Mouse (Mus musculus) ZHBTc4 (cell line): ENCODE results near the gene Pcdh8.

Experiments used
- DNase-seq: peaks from one replicate; pipeline ENCODE4 v3.0.0-alpha.2; 2011; ENCODE audit warnings: low read depth, low spot score

Gene Pcdh8

DNA sequence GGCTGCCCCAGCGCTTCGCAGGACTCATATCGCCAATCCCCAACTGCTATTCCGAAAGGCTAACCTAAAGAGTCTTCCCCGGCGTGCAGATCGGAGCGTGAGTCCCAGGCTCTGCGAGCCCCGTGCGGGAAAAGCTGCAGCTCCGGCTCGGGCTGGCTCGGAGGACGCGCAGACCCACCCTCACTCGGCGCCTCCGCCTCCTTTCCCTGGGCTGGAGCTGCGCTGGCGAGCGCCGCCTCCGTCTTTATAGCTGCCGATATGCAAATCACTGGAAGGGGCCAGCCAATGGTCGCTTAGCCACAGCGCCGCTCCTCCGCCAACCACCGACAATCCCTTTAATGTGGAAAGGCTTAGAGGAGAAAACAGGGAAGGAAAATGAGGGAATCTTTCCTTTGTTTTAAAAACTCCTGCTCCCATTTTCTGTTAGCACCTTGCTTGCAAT lies at the start of gene Pcdh8:
TSS of gene Pcdh8 (minus strand) at position 219 of the 442 bp plus-strand sequence.
- peak; percentile 90 for DNase-seq

GRCm38 (mm10) chr14:79814709-79815108 lies 43.6 kb upstream of the Pcdh8 start:
- no peak for DNase-seq

DNA sequence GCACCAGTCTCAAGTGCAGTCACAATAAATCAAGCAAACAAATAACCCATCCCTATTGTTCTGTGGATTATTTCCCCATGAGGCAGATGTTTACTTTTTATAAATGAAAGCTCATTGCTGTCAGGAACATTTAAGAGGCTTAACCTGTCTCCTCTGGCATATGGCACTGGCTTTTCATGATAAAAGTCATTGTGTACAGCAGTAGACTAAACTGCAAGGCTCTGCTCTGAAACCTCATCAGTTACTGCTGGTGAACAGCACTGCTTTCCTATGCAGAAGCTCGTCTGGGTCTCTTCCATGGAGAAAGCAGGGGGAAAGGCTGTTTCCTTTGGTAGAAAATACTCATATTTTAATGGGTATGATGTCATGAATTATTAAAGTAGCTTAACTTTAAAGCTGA lies 43.0 kb upstream of the Pcdh8 start:
- no peak for DNase-seq

DNA sequence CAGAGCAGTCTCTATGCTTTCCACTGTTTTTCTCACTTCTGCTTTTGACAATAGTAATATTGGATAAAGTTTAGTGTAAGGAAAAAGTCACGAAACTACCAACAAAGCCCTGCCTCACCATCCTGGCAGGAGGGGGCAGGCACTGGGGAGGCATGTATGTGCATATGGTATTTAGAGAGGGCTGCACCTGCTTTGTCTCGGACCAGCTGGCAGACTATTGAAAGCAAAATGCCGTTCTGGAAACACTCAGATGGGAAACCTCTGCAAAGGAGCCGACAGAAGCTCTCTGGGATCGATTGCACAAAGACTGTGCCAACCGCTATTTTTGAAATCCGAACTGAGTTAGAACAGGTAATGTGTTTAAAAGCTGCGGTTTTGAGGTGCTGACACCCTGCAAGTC lies 22.1 kb upstream of the Pcdh8 start:
- DNase-seq, result no peak

DNA sequence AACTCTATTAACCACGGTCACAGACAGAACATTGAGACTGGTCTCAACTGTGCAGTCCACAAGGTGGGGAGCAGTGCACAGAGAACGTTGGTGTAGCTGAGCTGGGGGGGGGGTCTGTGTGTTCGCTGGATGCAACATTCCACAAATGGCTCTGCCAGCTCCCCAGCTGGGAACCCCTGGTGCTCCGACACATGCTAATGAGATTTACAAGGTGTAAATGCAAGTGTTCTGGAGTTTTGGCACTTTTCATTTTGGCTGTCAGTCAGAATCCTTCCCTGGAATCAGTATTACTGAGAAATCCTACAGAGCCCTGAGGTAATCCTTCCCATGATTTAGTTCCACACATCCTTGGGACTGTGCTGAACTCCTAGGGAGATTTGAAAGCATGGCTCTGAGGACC lies 18.4 kb upstream of the Pcdh8 start:
- DNase-seq, result no peak

- DNase-seq, result no peak
Measured at GRCm38 (mm10) chr14:79788656-79789204, 17.6 kb upstream of the Pcdh8 start.

DNA sequence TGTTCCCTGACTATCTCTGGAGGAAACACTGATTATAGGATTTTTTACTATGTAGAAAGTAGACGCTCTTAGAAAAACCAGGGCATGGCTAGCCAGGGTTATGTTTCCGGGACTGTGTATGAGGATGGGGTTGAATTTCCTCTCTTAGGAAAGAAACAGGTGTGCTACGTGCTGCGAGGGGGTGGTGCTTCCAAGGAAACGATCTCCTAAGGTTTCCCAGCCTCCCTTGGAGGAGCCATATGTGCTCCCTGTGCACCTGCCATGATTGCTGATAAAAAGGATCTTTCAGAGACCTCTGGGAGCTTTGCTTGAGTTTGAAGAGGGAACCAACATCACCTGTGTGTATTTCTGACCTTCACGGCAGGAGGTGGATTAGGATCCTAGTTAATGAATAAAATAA lies 16.8 kb upstream of the Pcdh8 start:
- DNase-seq, result no peak

DNA sequence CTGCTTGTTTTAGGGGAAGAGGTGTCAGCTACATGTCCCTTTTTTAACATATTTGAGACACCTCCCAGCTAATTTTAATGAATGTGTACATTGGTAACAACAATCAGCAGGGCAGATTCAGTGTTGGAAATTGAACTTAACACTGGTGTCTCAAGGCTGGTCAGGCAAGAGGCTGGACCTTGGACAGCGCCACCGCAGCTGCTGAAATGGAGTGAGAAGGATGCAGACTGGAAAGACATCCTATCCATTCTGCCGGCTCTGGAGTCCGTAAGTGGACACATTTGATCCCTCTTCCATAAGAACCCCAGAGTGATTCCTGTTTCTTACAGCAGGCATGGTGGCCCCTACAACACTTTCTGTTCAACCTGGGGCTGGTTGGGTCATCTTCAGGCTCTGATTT lies 14.3 kb upstream of the Pcdh8 start:
- no peak for DNase-seq

DNA sequence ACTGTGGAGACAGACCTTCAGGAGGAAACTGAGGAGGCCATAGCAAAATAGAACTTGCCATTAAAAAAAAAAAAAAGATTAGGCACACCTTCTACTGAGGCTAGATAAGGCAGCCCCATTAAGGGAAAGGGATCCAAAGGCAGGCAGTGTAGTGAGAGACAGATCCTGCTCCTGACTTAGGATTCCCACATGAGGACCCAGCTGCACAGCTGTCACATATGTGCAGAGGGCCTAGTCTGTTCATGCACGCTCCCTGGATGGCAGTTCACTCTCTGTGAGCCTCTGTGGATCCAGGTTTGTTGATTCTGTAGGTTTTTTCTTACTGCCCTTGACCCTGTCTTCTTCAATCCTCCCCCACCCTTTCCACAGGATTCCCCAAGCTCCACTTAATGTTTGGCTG lies 9.8 kb upstream of the Pcdh8 start:
- no peak for DNase-seq

GRCm38 (mm10) chr14:79780332-79780731 lies 9.2 kb upstream of the Pcdh8 start:
- no peak for DNase-seq

GRCm38 (mm10) chr14:79779841-79780240 lies 8.7 kb upstream of the Pcdh8 start:
- DNase-seq, result no peak

GRCm38 (mm10) chr14:79773425-79774391 lies 2.6 kb upstream of the Pcdh8 start:
- DNase-seq, result peak; percentile 25

- DNase-seq, result no peak
Measured at GRCm38 (mm10) chr14:79771802-79772511, 845 bp upstream of the Pcdh8 start.

DNA sequence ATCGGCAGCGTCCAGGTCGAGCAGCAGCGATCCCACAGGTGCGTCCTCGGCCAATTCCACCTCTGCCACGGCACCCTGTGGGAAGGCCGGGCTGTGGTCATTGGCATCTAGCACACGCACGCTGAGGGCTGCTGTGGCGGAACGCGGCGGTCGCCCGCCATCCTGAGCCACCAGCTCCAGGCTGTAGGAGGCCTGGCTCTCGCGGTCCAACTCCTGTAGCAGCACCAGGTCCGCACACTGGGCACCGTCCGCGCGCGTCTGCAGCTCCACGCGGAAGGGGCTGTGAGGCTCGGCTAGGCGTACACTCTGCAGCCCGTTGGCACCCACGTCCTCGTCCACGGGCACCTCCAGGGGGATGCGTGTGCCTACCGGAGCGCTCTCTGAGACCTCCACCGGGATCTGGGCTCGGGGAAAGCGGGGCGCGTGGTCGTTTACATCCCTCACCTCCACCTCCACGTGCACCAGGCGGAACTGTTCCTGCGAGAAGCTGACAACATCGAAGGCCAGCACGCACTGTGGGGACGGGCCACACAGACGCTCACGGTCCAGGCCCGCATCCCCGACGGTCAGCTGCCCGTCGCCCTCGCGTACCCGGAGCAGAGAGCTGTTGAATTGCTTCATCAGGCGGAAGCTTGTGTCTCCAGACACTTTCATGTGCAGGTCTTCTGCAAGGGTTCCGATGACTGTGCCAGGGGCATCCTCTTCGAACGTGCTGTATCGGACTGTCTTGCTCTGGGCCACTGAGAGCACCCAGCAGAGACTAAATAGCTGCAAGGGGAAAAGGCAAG lies 612 bp downstream of the Pcdh8 start:
- peak; percentile 12 for DNase-seq

DNA sequence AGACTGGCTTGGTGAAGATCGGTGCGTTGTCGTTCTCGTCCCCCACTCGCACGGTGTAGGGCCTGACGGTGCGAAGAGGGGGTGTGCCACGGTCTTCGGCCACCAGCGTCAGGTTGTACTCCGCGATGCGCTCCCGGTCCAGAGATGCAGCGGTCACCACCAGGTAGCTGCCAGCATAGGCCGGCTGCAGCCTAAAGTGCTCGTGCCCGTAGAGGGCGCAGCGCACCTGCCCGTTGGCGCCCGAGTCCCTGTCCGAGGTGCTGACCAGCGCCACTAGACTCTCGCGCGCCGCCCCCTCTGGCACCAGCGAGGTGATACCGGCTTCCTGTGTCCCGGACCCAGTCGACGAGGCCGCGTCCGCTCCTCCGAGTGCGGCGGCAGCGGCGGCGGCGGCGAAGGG lies 1.5 kb downstream of the Pcdh8 start:
- peak; percentile 81 for DNase-seq

DNA sequence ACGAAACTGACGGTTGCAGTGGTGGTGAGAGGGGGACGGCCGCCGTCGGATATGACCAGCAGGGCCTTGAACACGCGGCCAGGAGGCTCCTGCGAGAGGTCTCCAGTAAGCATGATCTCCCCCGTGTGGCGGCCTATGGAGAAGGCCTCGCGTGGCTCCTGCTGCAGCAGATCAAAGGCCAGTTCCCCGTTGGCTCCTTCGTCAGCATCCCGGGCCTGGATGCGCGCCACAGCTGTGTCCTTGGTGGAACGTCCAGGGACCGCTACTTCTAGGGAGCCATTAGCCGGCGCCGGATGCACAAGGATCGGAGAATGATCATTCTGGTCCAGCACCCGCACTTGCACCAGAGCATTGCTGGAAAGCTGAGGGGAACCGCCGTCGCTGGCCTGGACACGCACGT lies 2.1 kb downstream of the Pcdh8 start:
- DNase-seq, result peak; percentile 42

DNA sequence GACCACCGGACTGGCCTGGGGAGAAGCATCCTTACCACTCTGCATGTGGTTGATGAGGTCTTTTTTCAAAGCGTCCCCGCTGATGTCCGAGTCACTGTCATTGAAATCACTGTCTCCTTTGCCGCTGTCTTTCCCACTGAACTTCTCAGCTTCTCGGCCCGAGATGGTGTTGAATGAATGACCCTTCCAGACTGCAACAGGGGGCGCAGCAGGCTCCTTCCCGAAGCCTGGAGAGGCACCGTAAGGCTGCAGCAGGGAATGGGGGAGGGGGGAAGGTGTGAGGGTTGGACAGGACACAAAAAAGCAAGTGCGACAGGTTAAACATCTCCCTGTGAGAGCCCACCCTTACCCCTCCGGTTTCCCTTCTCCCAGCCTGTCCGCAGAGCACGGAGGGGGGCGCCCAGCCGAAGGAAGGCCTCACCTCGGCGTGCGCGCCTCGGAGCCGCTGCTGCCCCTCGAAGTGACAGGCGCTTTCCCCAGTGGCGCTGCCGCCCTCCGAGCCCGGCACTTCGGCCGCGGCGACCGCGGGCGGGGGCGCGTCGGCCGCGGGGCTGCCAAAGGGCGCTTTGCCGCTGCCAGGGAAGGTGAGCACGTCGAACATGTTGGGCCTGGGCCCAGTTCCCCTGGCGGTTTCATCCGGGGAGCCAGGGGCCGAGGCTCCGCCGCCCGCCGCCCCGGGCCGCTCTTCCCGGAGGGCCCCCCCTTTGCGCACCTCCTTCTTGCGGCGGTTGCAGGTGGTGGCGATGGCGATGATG lies 2.9 kb downstream of the Pcdh8 start:
- peak; percentile 15 for DNase-seq

DNA sequence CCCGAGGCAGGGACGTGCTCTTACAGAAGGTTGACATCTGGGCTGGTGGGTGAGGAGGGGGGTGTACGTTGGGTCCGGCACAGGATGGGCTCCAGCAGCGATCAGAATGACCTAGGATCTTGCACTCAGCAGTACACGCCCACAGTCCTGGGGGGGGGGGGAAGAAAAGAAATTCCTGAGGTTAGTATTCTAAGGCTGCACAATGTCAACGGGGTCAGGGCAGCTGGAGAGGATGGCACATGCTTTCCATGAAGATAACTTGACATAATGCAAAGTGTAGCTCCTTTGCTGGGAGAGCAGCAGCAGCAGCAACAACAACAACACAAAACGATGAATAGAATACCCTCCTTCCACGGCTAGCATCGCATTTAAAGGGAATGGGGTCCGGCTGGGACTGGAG lies 3.5 kb downstream of the Pcdh8 start:
- DNase-seq, result no peak

GRCm38 (mm10) chr14:79765196-79765765 lies 5.8 kb downstream of the Pcdh8 start:
- DNase-seq, result no peak

DNA sequence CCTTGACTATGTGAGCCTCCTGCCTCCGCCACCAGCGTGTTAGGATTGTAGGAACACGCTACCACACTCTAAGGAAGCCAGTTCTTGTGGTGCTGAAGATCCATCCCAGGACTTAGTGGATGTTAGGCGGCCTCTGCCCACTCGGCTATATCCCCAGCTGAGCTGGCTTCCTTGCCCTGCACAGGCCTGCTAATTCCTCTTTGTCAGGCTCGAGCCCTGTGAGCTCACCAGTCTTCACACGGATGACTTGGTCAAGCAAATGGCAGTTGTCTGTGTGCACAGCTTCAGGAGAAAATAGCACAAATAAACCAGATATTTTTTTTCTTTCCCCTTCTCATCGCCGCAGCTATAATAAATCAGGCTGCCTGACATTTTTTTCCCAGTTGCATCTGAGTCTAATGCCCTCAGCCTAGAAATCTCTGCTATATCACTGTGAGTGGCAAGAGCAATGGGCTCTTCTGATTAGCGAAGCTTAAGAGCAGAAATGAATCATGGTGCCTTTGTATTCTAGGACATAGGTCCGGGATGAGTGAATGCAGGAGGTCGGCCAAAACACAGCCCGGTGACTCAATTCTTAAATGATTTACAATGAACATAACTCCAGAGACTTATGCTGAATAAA lies 16.4 kb downstream of the Pcdh8 start:
- no peak for DNase-seq
